Mouse (Mus musculus): ENCODE measurements around the gene Sos2.

Sos2 gene

GRCm38 (mm10) chr12:69579623-69580022, 102.0 kb downstream of the Sos2 start:
- in situ Hi-C loops (cut with MboI; ENCODE audit: unreplicated experiment in 2 of 2) = loop anchor here (5.0 to 10.0 kb wide), 4 partner anchors 135 to 367 kb away; partner anchors contain the start of gene Nemf (in 1 of the 2)

GRCm38 (mm10) chr12:69576120-69576627, 105.5 kb downstream of the Sos2 start:
- in situ Hi-C loops (cut with MboI; ENCODE audit: unreplicated experiment in 2 of 2) = loop anchor here in 1 of 2 experiments (10.0 kb wide), 1 partner anchor 131 kb away; no protein-coding TSS in a partner anchor

- in situ Hi-C loops (cut with MboI; ENCODE audit: unreplicated experiment in 2 of 2) = loop anchor here (10.0 to 25.0 kb wide), 2 partner anchors 112 to 129 kb away; no protein-coding TSS in a partner anchor
Observed at GRCm38 (mm10) chr12:69573916-69574881, 107.5 kb downstream of the Sos2 start.

GRCm38 (mm10) chr12:69573271-69573670, 108.4 kb downstream of the Sos2 start:
- in situ Hi-C loops (cut with MboI; ENCODE audit: unreplicated experiment in 2 of 2) = loop anchor here (10.0 to 25.0 kb wide), 2 partner anchors 111 to 128 kb away; no protein-coding TSS in a partner anchor

- in situ Hi-C loops (cut with MboI; ENCODE audit: unreplicated experiment in 2 of 2) = loop anchor here (10.0 to 25.0 kb wide), 2 partner anchors 108 to 125 kb away; no protein-coding TSS in a partner anchor
Observed at GRCm38 (mm10) chr12:69569926-69570325, 111.7 kb downstream of the Sos2 start.

- in situ Hi-C loops (cut with MboI; ENCODE audit: unreplicated experiment in 2 of 2) = loop anchor here in 1 of 2 experiments (25.0 kb wide), 1 partner anchor 106 kb away; no protein-coding TSS in a partner anchor
Observed at GRCm38 (mm10) chr12:69568266-69568665, 113.4 kb downstream of the Sos2 start.

GRCm38 (mm10) chr12:69561006-69561405, 120.6 kb downstream of the Sos2 start:
- in situ Hi-C loops (cut with MboI; ENCODE audit: unreplicated experiment in 2 of 2) = loop anchor here in 1 of 2 experiments (25.0 kb wide), 1 partner anchor 99 kb away; no protein-coding TSS in a partner anchor

GRCm38 (mm10) chr12:69556221-69556861, 125.3 kb downstream of the Sos2 start:
- in situ Hi-C loops (cut with MboI; ENCODE audit: unreplicated experiment in 2 of 2) = loop anchor here in 1 of 2 experiments (25.0 kb wide), 1 partner anchor 94 kb away; no protein-coding TSS in a partner anchor

- in situ Hi-C loops (cut with MboI; ENCODE audit: unreplicated experiment in 2 of 2) = no loop called here
Observed at GRCm38 (mm10) chr12:69545456-69546178, 136.0 kb downstream of the Sos2 start.

GRCm38 (mm10) chr12:69544994-69545393, 136.7 kb downstream of the Sos2 start:
- in situ Hi-C loops (cut with MboI; ENCODE audit: unreplicated experiment in 2 of 2) = no loop called here

- in situ Hi-C loops (cut with MboI; ENCODE audit: unreplicated experiment in 2 of 2) = no loop called here
Observed at GRCm38 (mm10) chr12:69544562-69544961, 137.1 kb downstream of the Sos2 start.

- in situ Hi-C loops (cut with MboI; ENCODE audit: unreplicated experiment in 2 of 2) = no loop called here
Observed at GRCm38 (mm10) chr12:69542376-69542775, 139.3 kb downstream of the Sos2 start.

- in situ Hi-C loops (cut with MboI; ENCODE audit: unreplicated experiment in 2 of 2) = no loop called here
Observed at GRCm38 (mm10) chr12:69541663-69542062, 140.0 kb downstream of the Sos2 start.

- in situ Hi-C loops (cut with MboI; ENCODE audit: unreplicated experiment in 2 of 2) = no loop called here
Observed at GRCm38 (mm10) chr12:69539353-69539752, 142.3 kb downstream of the Sos2 start.

GRCm38 (mm10) chr12:69538362-69538950, 143.2 kb downstream of the Sos2 start:
- in situ Hi-C loops (cut with MboI; ENCODE audit: unreplicated experiment in 2 of 2) = no loop called here

- in situ Hi-C loops (cut with MboI; ENCODE audit: unreplicated experiment in 2 of 2) = no loop called here
Observed at GRCm38 (mm10) chr12:69537675-69538361, 143.8 kb downstream of the Sos2 start.

- in situ Hi-C loops (cut with MboI; ENCODE audit: unreplicated experiment in 2 of 2) = no loop called here
Observed at GRCm38 (mm10) chr12:69537243-69537674, 144.4 kb downstream of the Sos2 start.

- in situ Hi-C loops (cut with MboI; ENCODE audit: unreplicated experiment in 2 of 2) = no loop called here
Observed at GRCm38 (mm10) chr12:69536616-69537242, 144.9 kb downstream of the Sos2 start.
